ENCODE assay signal across 20 mouse cellular contexts in genomic region chr10:123460466-123460865, GRCm38 (mm10).
"Had no signal": no experiment of that assay in that cellular context is flagged by ENCODE, and none has a peak within 500 bp of the region (broad histone marks: within the 10 kb centered on the region; RNA-seq: fewer than 3 reads in every experiment).

No protein-coding gene starts in this region.

- H3K36me3 ChIP-seq: limb, embryonic 10.5 days; limb, embryonic 13.5 days; liver, embryonic 12.5 days; liver, embryonic 15.5 days; lung, embryonic 15.5 days; midbrain, embryonic 12.5 days; midbrain, embryonic 15.5 days; neural tube, embryonic 12.5 days; neural tube, embryonic 15.5 days had no signal

- H3K4me2 ChIP-seq: limb, embryonic 13.5 days; liver, embryonic 12.5 days; liver, embryonic 15.5 days; lung, embryonic 15.5 days; midbrain, embryonic 12.5 days; midbrain, embryonic 15.5 days; neural tube, embryonic 12.5 days; neural tube, embryonic 15.5 days had no signal

- H3K4me3 ChIP-seq: limb, embryonic 10.5 days; limb, embryonic 13.5 days; liver, embryonic 12.5 days; liver, embryonic 15.5 days; lung, embryonic 15.5 days; midbrain, embryonic 12.5 days; midbrain, embryonic 15.5 days; neural tube, embryonic 12.5 days; neural tube, embryonic 15.5 days had no signal

- H3K27ac ChIP-seq: limb, embryonic 10.5 days; limb, embryonic 13.5 days; liver, embryonic 12.5 days; liver, embryonic 15.5 days; lung, embryonic 15.5 days; midbrain, embryonic 12.5 days; midbrain, embryonic 15.5 days; neural tube, embryonic 12.5 days; neural tube, embryonic 15.5 days had no signal

- ATAC-seq: liver, embryonic 12.5 days; midbrain, embryonic 15.5 days had no signal

- DNase-seq: kidney, adult 9 months; kidney, postnatal 14 days; kidney, postnatal 4 days; liver; lung, adult 18-20 months; lung, postnatal 14 days; lung, postnatal 4 days; right cerebral cortex, postnatal 14 days; right cerebral cortex, postnatal 4 days; thymus, adult 18-20 months; thymus, postnatal 36 days had no signal

- H3K9me3 ChIP-seq: limb, embryonic 10.5 days; limb, embryonic 13.5 days; liver, embryonic 12.5 days; liver, embryonic 15.5 days; lung, embryonic 15.5 days; midbrain, embryonic 12.5 days; midbrain, embryonic 15.5 days; neural tube, embryonic 12.5 days; neural tube, embryonic 15.5 days had no signal

- H3K27me3 ChIP-seq: limb, embryonic 13.5 days; liver, embryonic 12.5 days; liver, embryonic 15.5 days; lung, embryonic 15.5 days; midbrain, embryonic 12.5 days; midbrain, embryonic 15.5 days; neural tube, embryonic 12.5 days; neural tube, embryonic 15.5 days had no signal

- H3K4me1 ChIP-seq: limb, embryonic 10.5 days; limb, embryonic 13.5 days; liver, embryonic 12.5 days; liver, embryonic 15.5 days; lung, embryonic 15.5 days; midbrain, embryonic 12.5 days; midbrain, embryonic 15.5 days; neural tube, embryonic 12.5 days; neural tube, embryonic 15.5 days had no signal

- H3K9ac ChIP-seq: limb, embryonic 13.5 days; liver, embryonic 12.5 days; liver, embryonic 15.5 days; lung, embryonic 15.5 days; midbrain, embryonic 12.5 days; midbrain, embryonic 15.5 days; neural tube, embryonic 12.5 days; neural tube, embryonic 15.5 days had no signal
